Mouse (Mus musculus) layer of hippocampus, postnatal 25 days (tissue): ENCODE data around the gene Rbm14. TPM values are rescaled to one million over a fixed set of nuclear protein-coding genes. Genes with fewer than 3 reads are reported as not detected.

ENCODE experiments used
- DNase-seq, 2 experiments: peaks; one replicate each; pipeline ENCODE4 v3.0.0; 2022; ENCODE audit warnings: mixed read lengths in 2 of 2, low spot score in 1 of 2; ENCODE audit errors: extremely low spot score in 1 of 2
- total RNA-seq, 2 experiments: library from RNA; stranded (reverse); gene quantifications; 2 replicates each; pipeline ENCODE4 v1.2.3; 2021

Rbm14 gene
- total RNA-seq, 2 experiments from 2014 or later = 53.0 to 53.9 TPM

- DNase-seq = peak; percentile 92 to 98
These were observed 55.1 kb downstream of the Rbm14 start, which contains the start of gene Rbm4b for GRCm38 (mm10) chr19:4756193-4756911. Gene Rbm4b (plus strand): TSS chr19:4756497.

GRCm38 (mm10) chr19:4755565-4756192 lies 55.8 kb downstream of the Rbm14 start:
- peak; percentile 77 to 84 for DNase-seq

Other genes with a start within 250 kb of the Rbm14 start
- 10 to 100 TPM; 40.9 to 41.6 TPM for gene Lrfn4, start 196.0 kb downstream of the Rbm14 start, total RNA-seq
- 10 to 100 TPM; 21.4 to 24.2 TPM for gene Rce1, start 186.0 kb downstream of the Rbm14 start, total RNA-seq
- gene Gm960, start 113.0 kb downstream of the Rbm14 start, total RNA-seq = 1 to 10 TPM; 1.1 to 2.5 TPM
- gene Sptbn2, start 100.5 kb downstream of the Rbm14 start, total RNA-seq = 100 to 1,000 TPM; 615 to 659 TPM
- 10 to 100 TPM; 18.2 to 18.8 TPM for gene Rbm4b, start 55.1 kb downstream of the Rbm14 start, total RNA-seq
- 10 to 100 TPM; 81.1 to 82.0 TPM for gene Rbm4, start 17.7 kb downstream of the Rbm14 start, total RNA-seq
- gene Gm21992, start within 50 bp of the Rbm14 start, total RNA-seq = 10 to 100 TPM; 21.2 to 28.3 TPM
- gene Ccs, start 27.7 kb upstream of the Rbm14 start, total RNA-seq = 10 to 100 TPM; 30.6 to 37.8 TPM
- gene Ccdc87, start 27.7 kb upstream of the Rbm14 start, total RNA-seq = 1 to 10 TPM; 1.8 to 2.2 TPM
- 100 to 1,000 TPM; 113 to 118 TPM for gene Ctsf, start 43.5 kb upstream of the Rbm14 start, total RNA-seq
- gene Actn3, start 66.3 kb upstream of the Rbm14 start, total RNA-seq = under 1 TPM; 0.84 to 0.89 TPM
- 10 to 100 TPM; 24.9 to 25.5 TPM for gene Zdhhc24, start 67.0 kb upstream of the Rbm14 start, total RNA-seq
- 10 to 100 TPM; 37.4 to 41.9 TPM for gene Bbs1, start 95.0 kb upstream of the Rbm14 start, total RNA-seq
- 10 to 100 TPM; 41.0 to 43.5 TPM for gene Dpp3, start 116.7 kb upstream of the Rbm14 start, total RNA-seq
- 10 to 100 TPM; 20.2 to 20.9 TPM for gene Peli3, start 131.5 kb upstream of the Rbm14 start, total RNA-seq
- gene Mrpl11, start 150.5 kb upstream of the Rbm14 start, total RNA-seq = 10 to 100 TPM; 60.5 to 71.1 TPM
- 1 to 10 TPM; 5.7 to 6.6 TPM for gene Npas4, start 178.7 kb upstream of the Rbm14 start, total RNA-seq
- 10 to 100 TPM; 14.2 to 17.6 TPM for gene Slc29a2, start 212.2 kb upstream of the Rbm14 start, total RNA-seq
- 100 to 1,000 TPM; 131 to 132 TPM for gene B4gat1, start 227.2 kb upstream of the Rbm14 start, total RNA-seq
- 1 to 10 TPM; 5.0 to 5.3 TPM for gene AC124502.3, start 227.3 kb upstream of the Rbm14 start, total RNA-seq
- gene Brms1, start 229.7 kb upstream of the Rbm14 start, total RNA-seq = 10 to 100 TPM; 19.2 to 21.4 TPM
- gene Rin1, start 238.8 kb upstream of the Rbm14 start, total RNA-seq = 100 to 1,000 TPM; 109 to 114 TPM